Mouse (Mus musculus) midbrain, embryonic 15.5 days (tissue): ENCODE results near the gene Stx8. TPM values are rescaled to one million over a fixed set of nuclear protein-coding genes. Genes with fewer than 3 reads are reported as not detected.

Experiments
- ATAC-seq: fragments of 200-750 bp; cut with Nextera tagmentation; replicated peaks from 2 replicates; pipeline ENCODE4 v1.8.0; 2017; ENCODE audit warnings: moderate TSS enrichment
- H3K27ac ChIP-seq: fragments of 300-500 bp; sonication (generic); 2 replicates; pipeline ENCODE4 v1.5.1; 2015; ENCODE audit warnings: mild to moderate bottlenecking, inconsistent platforms
- H3K27me3 ChIP-seq: fragments of 300-500 bp; sonication (generic); replicated peaks from 2 replicates; pipeline ENCODE4 v1.6.1; 2015; ENCODE audit warnings: inconsistent platforms
- H3K36me3 ChIP-seq: fragments of 300-500 bp; sonication (generic); replicated peaks from 2 replicates; pipeline ENCODE4 v1.6.1; 2015; ENCODE audit warnings: inconsistent platforms
- H3K4me1 ChIP-seq: fragments of 300-500 bp; sonication (generic); 2 replicates; pipeline ENCODE4 v1.6.1; 2015; ENCODE audit warnings: inconsistent platforms
- H3K4me2 ChIP-seq: fragments of 300-500 bp; sonication (generic); 2 replicates; pipeline ENCODE4 v1.6.1; 2015; ENCODE audit warnings: inconsistent platforms, mild to moderate bottlenecking, moderate library complexity
- H3K4me3 ChIP-seq: fragments of 300-500 bp; sonication (generic); 2 replicates; pipeline ENCODE4 v1.5.1; 2015; ENCODE audit warnings: mild to moderate bottlenecking, inconsistent platforms
- H3K9ac ChIP-seq: fragments of 300-500 bp; sonication (generic); 2 replicates; pipeline ENCODE4 v1.6.1; 2015; ENCODE audit warnings: mild to moderate bottlenecking, inconsistent platforms
- H3K9me3 ChIP-seq: fragments of 300-500 bp; sonication (generic); 2 replicates; pipeline ENCODE4 v1.6.1; 2016; ENCODE audit warnings: inconsistent platforms
- WGBS: fragments of 180-500 bp; shearing (Covaris S2); methylation state at CpG from one replicate; pipeline ENCODE4 v1.1.7; 2015; ENCODE audit warnings: mixed read lengths; 5-methylcytosine and 5-hydroxymethylcytosine counted together
- polyA plus RNA-seq: library from polyadenylated mRNA; unstranded; fragments of >200 nt; fragmentation: Nextera tagmentation; extraction: Ambion mirVana; gene quantifications from 2 replicates; pipeline ENCODE4 v1.2.1, GENCODE M21; 2015

Stx8 gene
- polyA plus RNA-seq, 1 experiment from 2014 or later = 60.8 TPM

GRCm38 (mm10) chr11:68114202-68114601 lies 148.2 kb downstream of the Stx8 start:
- Histone ChIP-seq H3K9me3 (no peaks in the 10 kb centered on the region), H3K4me1 (peaks cover 14% of the 10 kb centered on the region), H3K4me2 (peak overlapping the region; percentile 16; the same call in 1 of the 2 replicates), H3K27me3 (no peaks in the 10 kb centered on the region), H3K36me3 (no peaks in the 10 kb centered on the region), H3K9ac (no peak overlapping the region), H3K4me3 (no peak overlapping the region), H3K27ac (peak overlapping the region; percentile 36; the same call in 1 of the 2 replicates)
- WGBS = 20% methylated on average over 6 of the region's 6 CpGs
- ATAC-seq = no peak

- no peaks in the 10 kb centered on the region for H3K27me3 ChIP-seq
- ATAC-seq = no peak
- no peaks in the 10 kb centered on the region for H3K9me3 ChIP-seq
- H3K36me3 ChIP-seq = no peaks in the 10 kb centered on the region
- no peak overlapping the region for H3K27ac ChIP-seq
- peaks cover 22% of the 10 kb centered on the region for H3K4me1 ChIP-seq
- 59% methylated on average over 4 of the region's 4 CpGs for WGBS
- H3K4me3 ChIP-seq = no peak overlapping the region
- no peak overlapping the region for H3K9ac ChIP-seq
- no peak overlapping the region for H3K4me2 ChIP-seq
Measured at GRCm38 (mm10) chr11:68116157-68116556, 150.2 kb downstream of the Stx8 start.

- no peaks in the 10 kb centered on the region for H3K9me3 ChIP-seq
- WGBS = 81% methylated on average over 10 of the region's 10 CpGs
- no peak overlapping the region for H3K27ac ChIP-seq
- H3K4me3 ChIP-seq = no peak overlapping the region
- H3K36me3 ChIP-seq = no peaks in the 10 kb centered on the region
- no peak overlapping the region for H3K9ac ChIP-seq
- no peak overlapping the region for H3K4me2 ChIP-seq
- H3K4me1 ChIP-seq = peaks cover 32% of the 10 kb centered on the region
- no peaks in the 10 kb centered on the region for H3K27me3 ChIP-seq
- ATAC-seq = no peak
Measured at GRCm38 (mm10) chr11:68117878-68118660, 152.1 kb downstream of the Stx8 start.

DNA sequence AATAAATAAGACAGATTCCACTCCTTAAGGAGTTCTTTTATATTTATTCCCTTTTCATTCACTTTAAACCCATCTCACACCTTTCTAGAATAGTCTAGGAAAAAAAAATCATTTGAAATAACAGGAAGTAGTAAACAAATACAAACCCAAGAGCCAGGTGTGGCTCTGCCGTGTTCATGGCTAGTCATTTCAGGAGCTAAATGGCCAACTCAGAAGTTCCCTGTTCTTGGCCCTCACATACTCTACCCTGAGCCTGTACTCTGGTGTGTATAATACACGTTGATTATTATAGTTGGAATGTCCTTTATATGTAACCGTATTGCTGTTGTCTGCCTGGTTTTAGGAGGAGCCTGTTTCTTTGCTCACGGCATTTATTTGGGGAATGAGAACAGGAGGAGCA lies 152.7 kb downstream of the Stx8 start:
- ATAC-seq = no peak
- H3K9me3 ChIP-seq = no peaks in the 10 kb centered on the region
- no peaks in the 10 kb centered on the region for H3K27me3 ChIP-seq
- H3K4me2 ChIP-seq = no peak overlapping the region
- 72% methylated on average over 4 of the region's 4 CpGs for WGBS
- H3K9ac ChIP-seq = no peak overlapping the region
- peaks cover 27% of the 10 kb centered on the region for H3K4me1 ChIP-seq
- H3K36me3 ChIP-seq = no peaks in the 10 kb centered on the region
- H3K27ac ChIP-seq = no peak overlapping the region
- no peak overlapping the region for H3K4me3 ChIP-seq

- H3K4me2 ChIP-seq = no peak overlapping the region
Measured at GRCm38 (mm10) chr11:68119136-68119535, 153.1 kb downstream of the Stx8 start.

DNA sequence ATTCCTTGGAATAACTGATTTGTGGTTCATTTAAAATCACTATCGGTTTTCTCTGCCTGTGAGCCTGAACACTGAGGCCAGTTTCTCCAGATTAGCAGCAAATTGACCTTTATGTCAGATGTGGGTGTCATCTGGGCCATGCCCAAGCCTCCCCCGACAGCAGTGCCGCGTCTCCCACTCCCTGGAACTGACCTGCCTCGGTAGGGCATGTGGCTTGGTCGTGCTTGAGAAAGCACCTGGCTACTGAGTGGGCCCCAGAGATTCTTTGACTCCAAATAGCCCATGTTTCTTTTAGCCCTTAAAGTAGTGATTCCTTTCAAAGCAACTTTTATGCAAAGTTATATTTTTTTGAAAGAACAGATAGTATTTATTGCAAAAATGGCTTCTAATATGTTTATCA lies 155.3 kb downstream of the Stx8 start:
- no peak for ATAC-seq
- WGBS = 13% methylated on average over 6 of the region's 6 CpGs
- H3K9ac ChIP-seq = no peak overlapping the region

More at GRCm38 (mm10) chr11:68119136-68119535, 153.1 kb downstream of the Stx8 start:
- no peaks in the 10 kb centered on the region for H3K9me3 ChIP-seq
- 62% methylated on average over 13 of the region's 13 CpGs for WGBS
- ATAC-seq = no peak
- no peaks in the 10 kb centered on the region for H3K36me3 ChIP-seq
- H3K4me1 ChIP-seq = peaks cover 23% of the 10 kb centered on the region
- no peak overlapping the region for H3K9ac ChIP-seq
- no peak overlapping the region for H3K4me3 ChIP-seq
- no peaks in the 10 kb centered on the region for H3K27me3 ChIP-seq
- no peak overlapping the region for H3K27ac ChIP-seq

DNA sequence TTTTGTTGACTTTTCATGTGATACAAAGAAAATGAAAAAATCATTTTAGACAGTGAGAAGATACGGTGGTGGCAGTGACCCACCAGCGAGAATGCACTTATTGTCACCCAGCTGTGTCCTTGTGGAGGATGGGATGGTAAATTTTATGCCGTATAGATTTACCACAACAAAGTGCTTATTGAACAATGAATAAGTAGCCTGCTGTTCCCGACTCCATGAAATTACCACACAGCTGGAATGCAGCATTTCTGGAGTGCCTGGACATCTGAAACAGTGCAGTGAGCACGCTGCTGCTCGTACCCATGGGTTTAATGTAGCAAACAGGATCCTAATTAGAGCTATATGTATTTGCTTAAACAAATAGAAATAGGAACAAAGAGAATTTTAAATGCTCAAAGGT lies 155.7 kb downstream of the Stx8 start:
- Histone ChIP-seq H3K4me2 (no peak overlapping the region), H3K4me3 (no peak overlapping the region), H3K9me3 (no peaks in the 10 kb centered on the region), H3K27ac (no peak overlapping the region), H3K27me3 (no peaks in the 10 kb centered on the region), H3K36me3 (no peaks in the 10 kb centered on the region), H3K9ac (no peak overlapping the region), H3K4me1 (peaks cover 18% of the 10 kb centered on the region)
- whole genome bisulfite sequencing = 16% methylated on average over 6 of the region's 6 CpGs
- ATAC-seq = no peak

More for the DNA sequence above, 155.3 kb downstream of the Stx8 start:
- H3K36me3 ChIP-seq = no peaks in the 10 kb centered on the region
- 0 out of 2 replicates have a peak overlapping the region, but pooled peaks have one; percentile 35 for H3K27ac ChIP-seq
- no peaks in the 10 kb centered on the region for H3K27me3 ChIP-seq
- H3K4me2 ChIP-seq = no peak overlapping the region
- no peak overlapping the region for H3K4me3 ChIP-seq
- no peaks in the 10 kb centered on the region for H3K9me3 ChIP-seq
- H3K4me1 ChIP-seq = peaks cover 18% of the 10 kb centered on the region

- peaks cover 11% of the 10 kb centered on the region for H3K4me1 ChIP-seq
- no peaks in the 10 kb centered on the region for H3K36me3 ChIP-seq
- no peak overlapping the region for H3K9ac ChIP-seq
- no peak overlapping the region for H3K27ac ChIP-seq
- 77% methylated on average over 9 of the region's 9 CpGs for WGBS
- H3K27me3 ChIP-seq = no peaks in the 10 kb centered on the region
- no peaks in the 10 kb centered on the region for H3K9me3 ChIP-seq
- no peak overlapping the region for H3K4me3 ChIP-seq
- no peak overlapping the region for H3K4me2 ChIP-seq
- ATAC-seq = no peak
Measured at GRCm38 (mm10) chr11:68126071-68126470, 160.1 kb downstream of the Stx8 start.

DNA sequence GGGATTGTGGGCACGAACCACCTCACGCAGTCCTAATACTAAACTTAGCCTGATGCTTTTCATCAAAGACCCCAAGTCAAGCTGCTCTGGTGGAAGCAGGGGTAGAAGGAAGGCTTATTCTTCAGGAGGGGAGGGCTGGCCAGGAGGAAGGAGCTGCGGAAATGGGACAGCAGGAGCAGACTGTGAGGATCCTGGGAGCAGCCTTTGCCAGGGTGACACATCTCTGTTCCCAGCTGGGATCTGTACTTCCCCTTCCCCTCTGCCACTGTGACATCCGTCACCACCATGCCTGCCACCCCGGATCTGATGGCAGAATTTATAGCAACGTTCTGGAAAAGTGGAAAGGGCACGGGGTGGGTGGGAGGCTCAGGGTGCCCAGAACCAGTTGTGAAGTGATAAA lies 168.5 kb downstream of the Stx8 start:
- no peak overlapping the region for H3K9ac ChIP-seq
- H3K27ac ChIP-seq = no peak overlapping the region
- 93% methylated on average over 7 of the region's 7 CpGs for WGBS
- no peaks in the 10 kb centered on the region for H3K4me1 ChIP-seq
- H3K4me2 ChIP-seq = no peak overlapping the region
- H3K4me3 ChIP-seq = no peak overlapping the region
- no peaks in the 10 kb centered on the region for H3K36me3 ChIP-seq
- no peaks in the 10 kb centered on the region for H3K27me3 ChIP-seq
- no peak for ATAC-seq
- no peaks in the 10 kb centered on the region for H3K9me3 ChIP-seq

- ATAC-seq = no peak
- no peak overlapping the region for H3K9ac ChIP-seq
- WGBS = 76% methylated on average over 9 of the region's 9 CpGs
Measured at GRCm38 (mm10) chr11:68135350-68135749, 169.4 kb downstream of the Stx8 start.

DNA sequence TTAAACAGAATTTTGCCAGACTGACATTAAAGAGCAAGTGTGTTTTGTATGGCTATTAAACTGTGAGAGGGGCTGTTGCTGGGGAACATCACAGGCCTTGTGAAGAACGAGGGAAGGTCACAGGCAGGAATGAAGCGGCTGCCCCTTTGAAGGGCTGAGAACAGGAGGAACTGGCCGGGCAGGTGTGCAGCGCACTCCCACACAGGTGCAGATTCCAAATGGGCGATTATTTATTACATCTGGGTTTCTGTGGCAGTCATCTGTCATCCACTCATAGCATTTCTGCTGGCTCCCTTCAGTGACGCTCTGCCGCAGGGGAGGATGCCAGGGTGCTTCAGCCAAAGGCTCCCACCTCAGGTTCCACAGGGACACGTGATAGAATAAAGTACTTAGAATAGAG lies 170.7 kb downstream of the Stx8 start:
- Histone ChIP-seq H3K9me3 (no peaks in the 10 kb centered on the region), H3K27ac (no peak overlapping the region), H3K4me2 (no peak overlapping the region), H3K4me3 (no peak overlapping the region), H3K9ac (no peak overlapping the region), H3K36me3 (no peaks in the 10 kb centered on the region), H3K4me1 (no peaks in the 10 kb centered on the region), H3K27me3 (no peaks in the 10 kb centered on the region)
- no peak for ATAC-seq
- 87% methylated on average over 8 of the region's 8 CpGs for WGBS

More at GRCm38 (mm10) chr11:68135350-68135749, 169.4 kb downstream of the Stx8 start:
- no peaks in the 10 kb centered on the region for H3K36me3 ChIP-seq
- H3K4me3 ChIP-seq = no peak overlapping the region
- no peaks in the 10 kb centered on the region for H3K9me3 ChIP-seq
- H3K27me3 ChIP-seq = no peaks in the 10 kb centered on the region
- H3K4me1 ChIP-seq = no peaks in the 10 kb centered on the region
- H3K27ac ChIP-seq = no peak overlapping the region
- no peak overlapping the region for H3K4me2 ChIP-seq

DNA sequence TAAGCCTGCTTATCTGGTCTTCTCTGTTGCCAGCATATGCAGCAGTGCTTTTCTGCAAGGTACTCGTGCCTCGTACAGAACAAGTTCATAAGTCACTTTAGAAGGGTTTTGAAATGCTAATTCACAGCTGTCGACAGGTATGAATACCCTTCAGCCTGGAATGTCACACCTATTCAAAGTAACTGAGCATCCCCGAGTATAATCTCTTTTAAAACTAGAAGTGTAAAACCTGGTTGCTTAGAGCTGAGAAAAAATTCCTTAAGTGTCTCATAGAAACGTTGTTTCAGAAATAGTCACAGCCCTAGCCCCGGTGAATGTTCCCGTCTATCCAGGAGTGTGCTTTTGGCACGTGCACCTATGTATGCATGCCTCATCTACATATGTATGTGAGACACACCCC lies 176.3 kb downstream of the Stx8 start:
- Histone ChIP-seq H3K9ac (no peak overlapping the region), H3K9me3 (no peaks in the 10 kb centered on the region), H3K4me3 (no peak overlapping the region), H3K27ac (0 out of 2 replicates have a peak overlapping the region, but pooled peaks have one; percentile 10), H3K36me3 (no peaks in the 10 kb centered on the region), H3K27me3 (no peaks in the 10 kb centered on the region), H3K4me1 (peaks cover 39% of the 10 kb centered on the region), H3K4me2 (no peak overlapping the region)
- WGBS = 34% methylated on average over 8 of the region's 8 CpGs
- ATAC-seq = no peak
